Mouse (Mus musculus): ENCODE data around the gene Thop1.
"Not testable (repeated sequence)": the region's sequence is repeated elsewhere in the genome, so short reads cannot be mapped to it uniquely, and the experiment has no call there.

The Thop1 gene

GRCm38 (mm10) chr10:81069836-81070235 lies at the start of gene Thop1:
Gene Thop1, plus strand, starts transcription at chr10:81070035.
- peak; percentile 97 for DNase-seq (ENCODE audit: low spot score in 2 of 2)

GRCm38 (mm10) chr10:81020207-81020606 lies 49.6 kb upstream of the Thop1 start:
- DNase-seq (ENCODE audit: low spot score in 2 of 2): no peak

- no peak for DNase-seq (ENCODE audit: low spot score in 2 of 2)
These were observed 48.2 kb upstream of the Thop1 start for GRCm38 (mm10) chr10:81021547-81022110.

GRCm38 (mm10) chr10:81022744-81023143 lies 47.1 kb upstream of the Thop1 start:
- DNase-seq (ENCODE audit: low spot score in 2 of 2): no peak

DNA sequence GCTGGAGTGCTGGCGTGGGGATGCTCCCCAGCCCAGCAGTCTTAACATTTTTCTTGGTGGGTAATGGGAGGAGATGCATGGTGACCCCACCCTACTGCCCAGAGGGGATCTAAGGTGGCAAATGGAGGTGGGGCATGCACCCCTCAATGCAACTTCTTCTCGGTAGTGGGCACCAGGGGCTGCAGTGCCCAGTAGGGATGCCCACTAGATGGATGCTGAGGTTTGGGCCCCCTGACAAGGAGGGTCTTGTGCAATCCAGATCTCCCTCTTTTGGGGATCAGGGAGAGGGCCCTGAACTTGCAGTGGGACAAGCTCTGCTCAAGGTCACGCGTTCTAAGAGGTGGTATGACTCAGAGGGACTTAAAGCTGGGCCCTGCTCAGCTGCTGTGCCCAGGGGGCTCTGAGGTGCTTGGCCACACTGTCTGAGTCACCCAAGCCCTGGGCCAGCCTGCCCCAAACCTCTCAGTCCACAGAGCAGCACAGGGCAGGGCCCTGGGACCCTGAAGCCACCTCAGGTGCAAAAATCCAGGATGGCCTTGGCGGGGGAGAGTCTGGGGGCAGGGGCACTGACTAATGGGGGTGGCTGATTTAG lies 45.4 kb upstream of the Thop1 start:
- no peak for DNase-seq (ENCODE audit: low spot score in 2 of 2)

DNA sequence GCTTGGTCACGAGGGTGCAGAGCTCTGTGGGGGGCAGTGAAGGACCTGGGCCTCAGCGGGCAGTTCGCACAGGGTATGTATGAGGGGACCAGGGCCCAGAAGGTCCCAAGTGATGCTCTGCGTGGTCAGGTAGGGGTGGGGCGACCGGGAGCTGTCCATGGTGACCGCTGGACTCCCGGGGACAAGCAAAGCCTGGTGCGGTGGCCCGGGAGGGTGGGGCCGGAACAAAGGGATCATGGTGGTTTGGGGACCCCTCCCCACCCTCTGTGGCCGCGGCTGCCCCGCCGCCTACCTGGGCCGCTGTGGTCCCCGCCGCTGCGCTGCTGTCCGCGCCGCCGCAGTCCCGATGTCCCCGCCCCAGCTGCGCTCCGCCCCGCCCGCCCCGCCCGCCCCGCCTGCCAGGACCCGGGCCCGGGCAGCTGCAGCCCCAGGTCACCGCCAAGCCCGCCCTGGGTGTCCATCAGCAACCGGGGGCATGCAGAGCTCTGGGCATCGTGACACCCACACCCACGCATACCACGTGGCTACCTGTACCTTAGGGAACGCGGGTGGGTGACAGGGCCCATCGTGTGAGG lies 44.7 kb upstream of the Thop1 start:
- no peak for DNase-seq (ENCODE audit: low spot score in 2 of 2)

DNA sequence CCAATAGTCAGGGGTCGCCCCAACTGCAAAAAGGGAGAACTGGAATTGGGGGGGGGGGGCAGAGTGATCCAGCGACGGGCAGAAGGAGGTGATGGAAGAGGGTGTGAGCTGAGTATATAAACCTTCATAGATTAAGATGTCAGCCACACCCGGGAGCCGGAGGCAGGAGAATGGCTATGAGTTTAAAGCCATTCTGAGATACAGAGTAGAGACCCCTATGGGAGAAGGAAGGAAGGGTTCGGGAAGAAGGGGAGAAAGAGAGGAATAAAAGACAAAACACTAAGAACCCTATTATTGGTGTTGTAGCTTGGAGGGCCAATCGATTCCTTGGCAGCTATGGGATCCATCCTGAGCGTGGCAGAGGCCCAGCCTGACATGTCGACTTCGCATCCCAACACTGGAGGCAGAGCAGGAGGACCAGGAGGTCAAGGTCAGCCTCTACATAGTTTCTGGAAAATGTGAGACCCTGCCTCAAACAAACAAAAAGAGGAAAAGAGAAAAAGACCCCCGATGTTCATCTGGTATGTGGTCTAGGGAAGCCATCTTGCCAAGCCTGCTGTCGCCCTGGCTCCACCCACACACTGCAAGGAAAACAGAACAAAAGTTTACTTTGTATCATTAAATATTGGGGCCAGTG lies 44.1 kb upstream of the Thop1 start, which contains the start of gene Diras1:
Diras1 (minus strand) TSS at position 24 of the 637 bp plus-strand sequence.
- no peak for DNase-seq (ENCODE audit: low spot score in 2 of 2)

DNA sequence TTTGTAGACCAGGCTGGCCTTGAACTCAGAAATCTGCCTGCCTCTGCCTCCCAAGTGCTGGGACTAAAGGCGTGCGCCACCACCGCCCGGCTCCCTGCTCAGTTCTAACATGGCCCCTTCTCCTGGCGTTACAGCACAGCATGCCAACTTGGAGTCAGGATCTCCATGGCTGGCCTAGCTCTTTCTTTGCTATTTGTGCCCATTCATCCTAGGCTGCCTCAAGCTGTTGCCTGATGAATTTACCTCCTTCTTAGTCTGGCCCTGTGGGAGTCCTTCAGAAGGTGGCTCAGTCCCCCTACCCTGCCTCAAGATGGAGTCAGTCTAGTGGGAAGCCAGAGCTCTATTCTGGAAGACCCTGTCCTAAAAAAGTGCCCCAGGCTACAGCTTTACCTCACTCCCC lies 43.0 kb upstream of the Thop1 start:
- no peak for DNase-seq (ENCODE audit: low spot score in 2 of 2)

DNA sequence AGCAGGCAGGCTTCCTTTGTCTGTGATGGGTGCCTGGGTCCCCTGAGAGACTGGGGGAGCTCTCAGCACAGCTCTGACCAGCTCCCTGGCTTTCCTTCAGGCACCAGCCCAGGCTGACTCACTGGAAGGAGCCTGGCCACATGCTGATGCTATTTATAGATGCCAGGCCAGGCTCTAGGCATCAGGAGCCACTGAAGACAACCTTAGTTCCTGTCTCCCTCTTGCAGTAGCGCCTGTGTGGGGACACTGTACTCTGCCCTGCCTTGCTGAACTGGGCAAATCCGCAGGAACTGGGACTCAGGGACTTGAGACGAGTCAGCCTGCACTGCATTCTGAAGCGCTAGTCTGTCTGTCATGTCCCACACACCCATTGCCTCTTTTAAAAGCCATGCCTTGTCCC lies 42.5 kb upstream of the Thop1 start:
- no peak for DNase-seq (ENCODE audit: low spot score in 2 of 2)

GRCm38 (mm10) chr10:81028219-81028618 lies 41.6 kb upstream of the Thop1 start:
- no peak for DNase-seq (ENCODE audit: low spot score in 2 of 2)

DNA sequence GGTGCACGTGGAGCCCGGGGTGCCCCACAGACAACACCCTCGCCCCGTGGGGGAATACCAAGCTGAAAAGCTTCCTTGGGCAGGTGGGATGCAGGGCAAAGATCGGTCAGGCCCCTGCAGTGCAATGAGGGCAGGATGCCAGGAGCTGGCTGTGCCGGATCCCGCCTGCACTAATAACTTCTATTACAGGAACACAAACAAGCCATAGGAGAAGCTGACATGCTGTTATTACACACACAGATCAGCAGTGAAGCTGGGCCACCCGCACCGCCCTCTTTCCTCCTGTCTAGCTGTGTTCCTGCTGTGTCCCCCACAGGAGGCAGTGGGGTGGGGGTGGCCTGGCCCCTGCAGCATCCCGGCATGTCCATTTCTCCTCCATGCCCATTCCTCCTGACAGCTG lies 40.8 kb upstream of the Thop1 start:
- no peak for DNase-seq (ENCODE audit: low spot score in 2 of 2)

DNA sequence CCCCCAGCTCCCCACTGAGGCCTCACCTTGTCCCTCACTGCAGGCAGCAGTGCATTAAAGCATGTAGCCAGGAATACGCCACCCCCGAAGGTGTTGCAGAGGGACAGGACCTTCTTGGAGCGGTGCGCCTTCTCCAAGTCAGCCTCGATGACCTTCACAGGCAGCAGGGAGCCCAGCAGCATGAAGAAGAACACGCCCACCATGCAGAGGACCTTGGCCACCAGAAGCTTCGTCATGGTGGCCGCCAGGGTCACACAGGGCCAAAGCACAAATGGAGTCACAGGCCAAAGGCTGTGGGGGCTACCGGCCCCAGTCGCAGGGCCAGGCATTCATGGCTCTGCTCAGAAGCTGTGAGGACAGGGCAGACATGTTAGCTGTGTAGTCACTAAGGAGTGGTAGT lies 36.2 kb upstream of the Thop1 start:
- no peak for DNase-seq (ENCODE audit: low spot score in 2 of 2)

- no peak for DNase-seq (ENCODE audit: low spot score in 2 of 2)
These were observed 33.6 kb upstream of the Thop1 start for GRCm38 (mm10) chr10:81036251-81036650.

GRCm38 (mm10) chr10:81036988-81037580 lies 32.8 kb upstream of the Thop1 start, which contains the start of gene Slc39a3:
Gene Slc39a3, minus strand, starts transcription at chr10:81037426.
- peak; percentile 97 to 99 for DNase-seq (ENCODE audit: low spot score in 2 of 2)

- DNase-seq (ENCODE audit: low spot score in 2 of 2): peak; percentile 41 to 72
These were observed 28.2 kb upstream of the Thop1 start for GRCm38 (mm10) chr10:81041458-81042175.

DNA sequence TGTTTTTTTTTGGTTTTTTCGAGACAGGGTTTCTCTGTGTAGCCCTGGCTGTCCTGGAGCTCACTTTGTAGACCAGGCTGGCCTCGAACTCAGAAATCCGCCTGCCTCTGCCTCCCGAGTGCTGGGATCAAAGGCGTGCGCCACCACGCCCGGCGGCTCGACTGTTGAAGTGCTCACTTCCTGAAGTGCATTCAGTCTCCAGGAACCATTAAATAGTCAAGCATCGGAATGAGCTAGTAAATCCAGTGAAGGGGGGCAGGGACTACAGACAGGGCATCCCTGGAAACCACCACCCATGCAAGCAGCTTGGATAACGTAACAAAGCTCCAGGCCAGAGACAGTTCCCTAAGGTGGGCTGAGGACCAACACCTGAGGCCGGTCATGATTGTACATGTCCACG lies 24.6 kb upstream of the Thop1 start:
- DNase-seq (ENCODE audit: low spot score in 2 of 2): not testable (repeated sequence)

GRCm38 (mm10) chr10:81050645-81051044 lies 19.2 kb upstream of the Thop1 start:
- no peak for DNase-seq (ENCODE audit: low spot score in 2 of 2)

GRCm38 (mm10) chr10:81051133-81051532 lies 18.7 kb upstream of the Thop1 start:
- DNase-seq (ENCODE audit: low spot score in 2 of 2): no peak

DNA sequence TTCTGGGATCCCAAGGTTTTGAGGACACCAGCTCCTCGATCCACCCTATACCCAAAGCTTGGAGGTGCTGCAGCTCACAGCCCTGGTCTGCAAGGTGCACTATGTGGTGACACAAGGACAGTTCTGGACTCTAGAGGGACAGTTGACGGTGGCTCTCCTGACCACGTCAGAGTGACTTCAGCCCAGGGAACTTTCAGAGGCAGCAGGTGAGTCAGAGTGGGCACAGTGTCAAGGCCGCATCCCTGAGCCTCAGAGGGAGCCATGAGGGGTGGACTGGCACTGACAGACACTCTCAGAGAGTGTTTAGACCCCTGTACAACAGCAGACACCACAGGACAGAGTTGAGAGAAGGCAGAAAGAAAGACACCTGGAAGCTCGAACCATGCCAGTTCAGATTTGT lies 17.3 kb upstream of the Thop1 start:
- no peak for DNase-seq (ENCODE audit: low spot score in 2 of 2)

DNA sequence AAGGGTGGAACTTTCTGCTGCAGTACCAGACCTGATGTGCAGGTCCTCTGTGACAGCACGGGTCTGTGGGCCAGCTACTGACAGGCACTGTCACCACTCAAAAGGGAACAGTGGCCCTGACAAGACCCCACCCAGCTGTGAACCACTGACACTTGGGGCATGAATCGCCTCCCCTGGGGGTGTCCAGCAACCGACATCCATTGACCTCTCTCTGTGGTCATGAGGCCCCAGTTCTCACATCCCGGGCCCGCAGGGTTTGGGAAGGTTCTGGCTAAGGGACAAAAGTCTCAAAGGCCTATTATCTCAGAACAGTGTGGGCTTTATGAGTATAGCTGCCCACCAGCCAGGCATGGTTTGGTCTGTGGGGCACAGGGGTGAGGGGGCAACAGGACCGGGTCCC lies 14.7 kb upstream of the Thop1 start:
- no peak for DNase-seq (ENCODE audit: low spot score in 2 of 2)

- DNase-seq (ENCODE audit: low spot score in 2 of 2): not testable (repeated sequence)
These were observed 14.0 kb upstream of the Thop1 start for GRCm38 (mm10) chr10:81055802-81056340.

All from urinary bladder, postnatal 4 days (tissue).